Mouse (Mus musculus): ENCODE results near the gene Fam178b.

The Fam178b gene

DNA sequence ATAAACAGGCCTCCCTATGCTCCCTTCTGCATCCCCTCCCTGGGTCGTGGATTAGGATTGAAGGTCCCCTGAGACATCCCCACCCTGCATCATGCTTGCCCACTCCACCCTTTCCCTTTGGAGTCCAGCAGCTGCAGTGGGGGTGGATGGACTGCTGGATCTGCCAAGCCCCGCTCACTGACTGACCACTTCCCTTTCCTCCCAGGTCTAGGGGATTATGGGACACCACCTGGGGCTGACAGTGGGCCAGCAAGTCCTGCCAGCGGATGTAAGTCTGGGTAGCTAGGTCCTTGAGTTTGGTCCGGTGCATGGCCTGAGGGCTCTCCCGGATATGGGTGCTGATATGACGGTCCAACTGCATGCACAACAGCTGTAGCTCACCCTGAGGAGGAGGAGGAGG lies 118.9 kb downstream of the Fam178b start:
- DNase-seq (ENCODE audit: low spot score), result no peak

- DNase-seq (ENCODE audit: low spot score), result no peak
Observed at GRCm38 (mm10) chr1:36563632-36564031, 119.4 kb downstream of the Fam178b start.

- DNase-seq (ENCODE audit: low spot score), result no peak
Observed at GRCm38 (mm10) chr1:36563197-36563596, 119.8 kb downstream of the Fam178b start.

- DNase-seq (ENCODE audit: low spot score), result no peak
Observed at GRCm38 (mm10) chr1:36562388-36562787, 120.6 kb downstream of the Fam178b start.

DNA sequence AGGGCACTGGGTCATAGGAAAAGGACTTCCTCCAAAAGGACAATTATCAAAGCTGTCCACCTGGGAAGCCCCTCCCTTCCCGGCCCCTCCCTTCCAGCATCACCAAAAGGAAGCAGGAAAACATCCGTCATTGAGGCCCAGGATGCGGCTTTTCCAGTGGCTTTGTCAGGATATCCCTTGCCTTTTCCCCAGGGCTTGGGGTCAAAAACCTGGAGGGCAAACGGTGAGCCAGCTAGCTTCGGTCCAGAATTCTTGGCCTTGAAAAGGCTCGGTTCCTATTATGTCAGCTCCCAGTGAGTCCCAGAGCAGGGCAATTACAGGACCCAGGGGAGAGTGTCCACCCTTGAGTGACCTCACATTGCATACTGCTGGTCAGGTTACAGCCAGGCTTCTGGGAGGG lies 122.1 kb downstream of the Fam178b start:
- no peak for DNase-seq (ENCODE audit: low spot score)

GRCm38 (mm10) chr1:36559888-36560287 lies 123.1 kb downstream of the Fam178b start:
- no peak for DNase-seq (ENCODE audit: low spot score)

DNA sequence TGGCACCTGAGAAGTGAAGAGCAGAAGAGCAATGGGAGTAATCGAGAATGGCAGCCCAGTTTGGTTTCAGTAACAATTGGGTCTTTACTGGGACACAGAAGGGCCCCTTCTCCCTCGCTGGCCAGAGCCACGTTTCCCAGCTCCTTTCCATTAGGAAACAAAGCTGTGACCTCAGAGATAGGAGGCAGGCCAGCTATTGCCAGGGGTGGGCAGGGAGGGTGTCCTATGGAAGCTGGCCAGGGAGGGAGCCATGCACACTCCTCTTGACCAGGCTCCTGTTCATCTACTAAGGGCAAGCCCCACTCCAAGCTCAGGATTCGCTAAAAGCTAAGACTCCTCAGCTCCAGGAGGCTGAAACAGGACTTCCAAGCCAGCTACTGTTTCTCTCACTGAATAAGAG lies 123.7 kb downstream of the Fam178b start:
- DNase-seq (ENCODE audit: low spot score), result no peak

- peak; percentile 83 for DNase-seq (ENCODE audit: low spot score)
Observed at GRCm38 (mm10) chr1:36558031-36558993, 124.7 kb downstream of the Fam178b start, which contains the start of gene Sema4c. TSS of gene Sema4c (minus strand) at chr1:36558349.

- peak; percentile 89 for DNase-seq (ENCODE audit: low spot score)
Observed at GRCm38 (mm10) chr1:36557457-36558011, 125.4 kb downstream of the Fam178b start.

- DNase-seq (ENCODE audit: low spot score), result peak; percentile 92
Observed at GRCm38 (mm10) chr1:36556553-36557456, 126.2 kb downstream of the Fam178b start.

DNA sequence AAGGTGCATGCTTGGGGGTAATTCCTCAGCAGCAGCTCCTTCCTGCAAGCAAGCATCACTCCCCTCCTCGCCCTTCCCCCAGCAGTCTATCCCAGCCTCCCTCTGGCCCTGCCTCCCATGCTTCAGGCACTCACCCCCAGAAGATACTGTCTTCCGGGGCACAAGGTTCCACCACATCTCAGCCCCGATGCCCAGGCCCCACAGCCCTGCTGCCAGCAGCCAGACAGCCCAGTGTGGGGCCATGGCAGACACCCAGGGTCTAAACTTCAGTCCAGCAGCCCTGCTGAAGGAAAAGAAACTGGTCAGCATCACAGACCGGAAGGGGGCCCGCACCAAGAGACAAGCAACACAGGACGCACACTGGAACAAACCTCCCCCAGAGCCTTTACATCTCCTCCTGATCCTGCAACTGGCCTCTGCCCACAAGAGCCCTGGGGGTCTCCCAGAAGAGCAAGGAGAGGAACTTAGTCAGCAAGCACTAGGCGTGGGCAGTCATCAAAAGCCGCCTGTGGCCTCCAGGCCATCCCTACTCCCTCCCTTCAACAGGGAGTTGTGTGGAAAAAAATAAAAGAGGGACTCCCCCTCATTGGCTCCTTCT lies 127.1 kb downstream of the Fam178b start:
- no peak for DNase-seq (ENCODE audit: low spot score)

DNA sequence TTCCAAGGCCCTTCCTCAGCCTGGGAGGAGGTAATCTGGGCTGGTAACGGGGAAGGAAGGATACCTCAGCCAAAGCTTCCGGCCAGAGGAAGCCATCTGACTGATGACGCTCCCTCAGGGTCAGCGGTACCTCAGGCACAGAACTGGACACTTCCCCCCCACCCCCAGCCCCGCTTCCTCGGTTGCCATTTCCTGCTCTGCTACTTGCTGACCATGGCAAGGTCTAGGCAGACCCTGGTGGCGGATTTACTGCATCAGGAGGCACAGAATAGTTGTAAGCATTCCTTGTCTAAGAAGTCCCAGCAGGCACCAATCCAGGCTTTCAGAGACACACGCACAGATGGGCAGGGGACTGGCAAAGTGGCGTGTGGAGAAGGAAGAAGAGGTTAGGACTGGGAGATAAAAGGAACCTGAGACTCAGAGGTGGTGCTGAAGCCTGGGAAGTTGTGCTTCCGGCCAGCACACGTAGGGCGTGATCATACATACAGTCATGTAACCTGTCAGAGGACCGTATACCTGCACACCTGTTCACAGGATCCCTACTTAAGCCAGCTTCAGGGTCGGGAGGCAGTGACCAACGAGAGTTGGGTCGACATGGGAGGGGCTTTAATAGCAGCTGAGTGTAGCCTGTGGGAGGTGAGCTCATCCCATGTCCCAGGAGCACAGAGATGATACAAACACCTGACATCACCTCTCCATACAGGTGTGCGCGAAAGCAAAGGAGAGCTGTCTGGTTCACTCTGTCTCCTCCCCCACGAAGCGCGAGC lies 128.2 kb downstream of the Fam178b start:
- DNase-seq (ENCODE audit: low spot score), result no peak

- DNase-seq (ENCODE audit: low spot score), result no peak
Observed at GRCm38 (mm10) chr1:36552506-36552905, 130.5 kb downstream of the Fam178b start.

DNA sequence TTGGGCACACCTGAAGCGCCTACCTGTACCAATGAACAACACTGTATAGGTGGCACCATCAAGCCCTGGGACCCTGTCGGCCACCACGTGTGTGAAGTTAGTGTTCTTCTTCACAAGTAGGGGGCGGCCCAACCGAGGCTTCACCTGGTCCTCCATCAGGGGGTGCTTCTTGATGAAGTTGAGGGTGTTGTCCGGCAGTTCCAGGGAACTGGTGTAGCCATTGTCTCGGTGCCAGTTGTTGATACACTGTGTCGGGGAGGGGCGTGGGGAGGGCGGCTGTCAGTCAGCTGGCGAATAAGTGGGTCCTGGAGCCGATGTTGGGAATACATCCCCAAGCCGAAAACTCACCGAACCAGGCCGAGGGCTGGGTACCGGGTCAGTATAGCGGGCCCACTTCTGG lies 131.1 kb downstream of the Fam178b start:
- no peak for DNase-seq (ENCODE audit: low spot score)

DNA sequence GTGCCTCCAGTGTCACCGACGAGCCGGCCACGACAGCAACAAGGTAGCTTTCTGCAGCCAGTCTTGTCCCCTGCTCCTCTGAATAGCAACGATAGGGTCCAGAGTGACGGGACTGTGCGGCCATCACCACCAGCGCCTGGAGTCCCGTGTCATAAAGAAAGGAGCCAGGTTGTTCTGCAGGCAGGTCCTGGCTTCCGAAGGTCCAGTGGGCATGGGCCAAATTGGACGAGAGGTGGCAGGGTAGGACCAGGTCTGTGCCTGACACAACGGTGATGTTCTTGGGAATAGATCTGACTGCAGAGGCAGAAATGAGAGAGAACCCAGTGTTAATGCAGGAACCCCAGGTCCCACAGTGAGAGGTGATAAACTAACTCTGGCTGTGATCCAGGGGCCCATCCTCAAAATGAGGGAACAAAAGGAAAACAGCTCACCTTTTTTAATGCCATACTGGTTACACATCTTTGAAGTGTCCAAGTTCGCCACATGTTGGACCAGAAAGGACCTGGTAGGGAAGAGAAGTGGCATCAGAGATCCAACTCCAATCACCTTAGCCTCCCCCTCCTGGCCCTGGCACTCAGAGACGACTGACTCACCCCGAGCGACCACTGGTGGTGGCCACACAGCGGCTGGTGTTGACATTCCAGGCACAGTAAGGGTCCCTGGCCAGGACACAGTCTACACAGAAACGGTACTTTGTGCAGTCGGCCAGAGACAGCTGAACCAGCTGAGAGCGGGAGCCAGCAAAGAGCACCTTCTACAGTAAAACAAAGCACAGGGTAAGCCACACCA lies 132.7 kb downstream of the Fam178b start:
- DNase-seq (ENCODE audit: low spot score), result no peak

DNA sequence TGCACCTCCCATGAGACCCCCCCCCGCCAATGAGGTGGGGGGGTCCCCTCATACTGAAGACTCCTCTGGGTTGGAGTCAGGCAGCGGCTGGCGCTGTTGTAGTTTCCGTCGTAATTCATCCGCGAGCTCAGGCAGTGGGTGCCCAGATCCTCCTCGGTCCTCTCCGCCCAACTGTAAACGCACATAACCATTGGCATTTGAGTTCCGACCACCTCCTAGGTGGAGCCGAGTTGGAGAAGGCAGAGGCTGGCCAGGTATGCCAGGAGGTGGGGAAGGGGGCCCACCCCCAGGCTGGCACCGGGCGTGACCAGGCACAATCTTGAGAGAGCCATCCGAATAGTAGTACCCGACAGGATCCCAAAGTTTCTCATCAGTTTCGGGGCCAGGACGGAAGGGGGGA lies 133.5 kb downstream of the Fam178b start:
- DNase-seq (ENCODE audit: low spot score), result no peak

DNA sequence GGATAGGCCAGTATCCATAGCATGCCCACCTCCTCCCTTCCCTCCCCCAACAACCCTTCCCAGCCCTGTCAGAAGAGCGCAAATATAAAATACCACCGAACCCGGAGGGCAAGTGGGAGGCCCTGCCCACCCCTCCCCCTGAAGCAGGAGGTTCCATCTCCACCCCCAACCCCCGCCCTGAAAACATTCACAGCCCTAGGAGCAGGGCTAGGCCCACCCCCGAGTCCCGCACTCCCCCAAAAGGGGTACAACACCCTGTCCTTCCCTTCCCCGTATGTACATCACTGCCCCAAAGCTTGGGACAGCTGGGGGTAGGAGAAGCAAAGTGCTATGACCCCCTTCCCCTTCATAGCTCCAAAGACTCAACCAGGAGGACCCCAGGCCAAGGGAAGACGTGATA lies 134.2 kb downstream of the Fam178b start:
- DNase-seq (ENCODE audit: low spot score), result no peak

GRCm38 (mm10) chr1:36547981-36548598 lies 134.9 kb downstream of the Fam178b start:
- DNase-seq (ENCODE audit: low spot score), result peak; percentile 65

GRCm38 (mm10) chr1:36546888-36547471 lies 136.0 kb downstream of the Fam178b start, which contains the start of gene Ankrd39:
TSS of gene Ankrd39 (minus strand) at chr1:36547445.
- DNase-seq (ENCODE audit: low spot score), result peak; percentile 96

Data from ovary, postnatal 36 days (tissue).